Mouse (Mus musculus): ENCODE results near the gene Ezh1. TPM values are rescaled to one million over a fixed set of nuclear protein-coding genes. Genes with fewer than 3 reads are reported as not detected.
A peak's percentile ranks its signal among the peaks of the same experiment; 100 is the strongest.

Gene Ezh1
- polyA plus RNA-seq, 1 experiment from 2014 or later: 10.2 TPM

DNA sequence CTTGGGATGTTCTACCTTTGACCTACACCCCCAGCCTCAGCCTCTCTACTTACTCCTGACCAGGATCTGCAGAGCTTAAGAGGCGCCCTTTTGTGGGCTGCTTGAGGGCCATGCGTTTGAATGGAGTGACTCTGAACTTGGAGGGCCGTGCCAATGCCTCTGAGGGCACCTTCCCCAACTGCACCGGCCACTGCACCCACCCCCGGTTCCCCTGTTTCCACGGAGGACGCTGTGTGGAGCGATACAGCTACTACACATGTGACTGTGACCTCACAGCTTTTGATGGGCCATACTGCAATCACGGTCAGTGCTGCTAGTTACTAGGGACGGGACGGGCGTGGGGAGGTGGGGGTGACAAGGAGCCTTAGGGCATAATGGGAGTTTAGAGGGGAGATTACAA, 41.3 kb downstream of the Ezh1 start:
- H3K9ac ChIP-seq (ENCODE audit: low read depth, low read length): no peak overlapping the region
- WGBS (ENCODE audit: insufficient replicate concordance): 85% methylated on average over 12 of the region's 12 CpGs
- no peak for ATAC-seq (replicated peaks; ENCODE audit: insufficient number of reproducible peaks, low FRiP score, low TSS enrichment)

DNA sequence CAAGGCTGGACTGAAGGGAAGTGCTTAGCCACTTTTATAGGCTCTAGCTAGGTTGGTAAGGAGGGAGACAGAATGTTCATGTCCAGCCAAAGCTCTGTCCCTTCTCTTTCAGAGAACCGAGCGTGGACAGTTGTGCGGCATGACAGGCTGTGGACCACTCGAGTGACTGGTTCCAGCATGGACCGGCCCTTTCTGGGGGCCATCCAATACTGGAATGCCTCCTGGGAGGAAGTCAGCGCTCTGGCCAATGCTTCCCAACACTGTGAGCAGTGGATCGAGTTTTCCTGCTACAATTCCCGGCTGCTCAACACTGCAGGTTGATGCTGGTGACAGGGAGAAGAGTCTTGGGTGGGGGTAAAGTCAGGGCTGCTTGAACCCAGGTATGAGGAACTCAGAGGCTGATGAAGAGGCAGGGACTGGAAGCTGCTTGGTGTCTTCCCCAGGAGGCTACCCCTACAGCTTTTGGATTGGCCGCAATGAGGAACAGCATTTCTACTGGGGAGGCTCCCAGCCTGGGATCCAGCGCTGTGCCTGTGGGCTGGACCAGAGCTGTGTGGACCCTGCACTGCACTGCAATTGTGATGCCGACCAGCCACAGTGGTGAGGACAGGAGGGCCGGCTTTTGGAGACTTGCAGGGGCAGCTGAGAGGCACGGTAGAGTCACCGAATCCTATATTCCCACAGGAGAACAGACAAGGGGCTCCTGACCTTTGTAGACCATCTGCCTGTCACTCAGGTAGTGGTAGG, 43.3 kb downstream of the Ezh1 start:
- Histone ChIP-seq H3K4me1 (ENCODE audit: control insufficient read depth, insufficient read depth, low read length) (peaks cover under 1% of the 10 kb centered on the region; the same call in 1 of the 2 replicates), H3K9ac (ENCODE audit: low read depth, low read length) (no peak overlapping the region), H3K4me3 (ENCODE audit: low read depth, low read length) (no peak overlapping the region), H3K27ac (ENCODE audit: low read depth, low read length) (no peak overlapping the region), H3K27me3 (ENCODE audit: control insufficient read depth, insufficient read depth, low read length) (peaks cover 14% of the 10 kb centered on the region), H3K36me3 (ENCODE audit: control insufficient read depth, insufficient read depth, low read length) (no peaks in the 10 kb centered on the region), H3K9me3 (replicated peaks; ENCODE audit: control insufficient read depth, low read length) (no peaks in the 10 kb centered on the region), H3K4me2 (no peak overlapping the region)
- ATAC-seq (replicated peaks; ENCODE audit: insufficient number of reproducible peaks, low FRiP score, low TSS enrichment): no peak
- WGBS (ENCODE audit: insufficient replicate concordance): 70% methylated on average over 14 of the region's 14 CpGs

More for the DNA sequence above, 41.3 kb downstream of the Ezh1 start:
- Histone ChIP-seq H3K27me3 (ENCODE audit: control insufficient read depth, insufficient read depth, low read length) (0 out of 2 replicates have a peak, but pooled peaks cover 5% of the 10 kb centered on the region), H3K36me3 (ENCODE audit: control insufficient read depth, insufficient read depth, low read length) (no peaks in the 10 kb centered on the region), H3K4me3 (ENCODE audit: low read depth, low read length) (no peak overlapping the region), H3K9me3 (replicated peaks; ENCODE audit: control insufficient read depth, low read length) (no peaks in the 10 kb centered on the region), H3K4me1 (ENCODE audit: control insufficient read depth, insufficient read depth, low read length) (peaks cover 10% of the 10 kb centered on the region), H3K4me2 (no peak overlapping the region), H3K27ac (ENCODE audit: low read depth, low read length) (no peak overlapping the region)

DNA sequence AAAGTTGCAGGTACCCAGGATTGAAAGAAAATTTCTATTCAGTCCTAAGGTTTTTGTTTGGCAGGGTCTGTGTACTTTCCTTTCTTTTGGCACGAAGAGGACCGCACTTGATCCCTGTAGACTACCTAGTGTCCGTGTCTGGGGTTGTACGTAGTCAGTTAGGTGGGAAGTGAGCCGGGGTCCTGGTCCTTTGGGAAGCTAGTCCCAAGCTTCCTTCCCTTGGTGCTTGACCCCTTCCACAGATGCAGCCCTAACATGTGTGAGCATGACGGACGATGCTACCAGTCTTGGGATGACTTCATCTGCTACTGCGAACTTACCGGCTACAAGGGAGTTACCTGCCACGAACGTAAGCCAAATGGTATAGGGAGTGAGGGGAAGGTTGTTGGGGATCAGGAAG, 44.3 kb downstream of the Ezh1 start:
- WGBS (ENCODE audit: insufficient replicate concordance): 86% methylated on average over 11 of the region's 11 CpGs
- no peaks in the 10 kb centered on the region for H3K36me3 ChIP-seq (ENCODE audit: control insufficient read depth, insufficient read depth, low read length)
- H3K4me1 ChIP-seq (ENCODE audit: control insufficient read depth, insufficient read depth, low read length): peaks cover 4% of the 10 kb centered on the region; the same call in 1 of the 2 replicates
- H3K4me2 ChIP-seq: no peak overlapping the region
- H3K27ac ChIP-seq (ENCODE audit: low read depth, low read length): no peak overlapping the region
- no peaks in the 10 kb centered on the region for H3K9me3 ChIP-seq (replicated peaks; ENCODE audit: control insufficient read depth, low read length)
- peaks cover 24% of the 10 kb centered on the region for H3K27me3 ChIP-seq (ENCODE audit: control insufficient read depth, insufficient read depth, low read length)
- no peak overlapping the region for H3K9ac ChIP-seq (ENCODE audit: low read depth, low read length)
- H3K4me3 ChIP-seq (ENCODE audit: low read depth, low read length): no peak overlapping the region
- ATAC-seq (replicated peaks; ENCODE audit: insufficient number of reproducible peaks, low FRiP score, low TSS enrichment): no peak

DNA sequence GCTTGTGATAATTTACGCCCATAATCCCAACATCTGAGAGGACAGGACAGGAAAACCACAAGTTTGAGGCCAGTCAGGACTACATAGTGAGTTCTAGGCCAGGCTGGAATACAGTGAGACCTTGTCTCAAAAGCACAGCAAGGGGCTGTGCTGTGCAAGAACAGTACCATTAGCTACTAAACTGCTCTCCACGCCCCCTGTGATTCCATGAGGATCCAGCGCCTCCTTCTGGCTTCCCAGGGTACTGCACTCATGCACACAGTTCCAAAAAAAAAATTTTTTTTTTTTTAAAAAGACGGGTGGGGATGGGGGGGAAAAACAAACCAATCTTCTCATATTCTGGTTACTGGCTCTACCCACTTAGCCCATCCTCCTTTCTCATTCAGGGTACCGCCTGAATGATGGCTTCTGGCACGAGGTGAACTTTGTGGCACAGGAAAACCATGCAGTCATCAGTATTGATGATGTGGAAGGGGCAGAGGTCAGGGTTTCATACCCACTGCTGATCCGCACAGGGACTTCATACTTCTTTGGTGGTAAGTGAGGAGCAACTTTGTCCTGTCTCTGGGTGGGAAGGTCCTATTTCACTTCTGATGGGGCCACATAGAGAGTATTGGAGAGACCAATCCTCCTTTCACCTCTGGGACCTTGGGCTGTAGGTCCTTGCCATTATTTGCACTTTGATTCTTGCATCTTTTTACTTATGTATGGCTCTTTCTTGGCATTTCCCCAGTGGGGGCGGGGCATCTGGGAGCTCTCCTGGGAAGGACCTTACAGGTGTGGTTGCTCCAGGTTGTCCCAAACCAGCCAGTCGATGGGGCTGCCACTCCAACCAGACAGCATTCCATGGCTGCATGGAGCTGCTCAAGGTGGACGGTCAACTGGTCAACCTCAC, 45.2 kb downstream of the Ezh1 start:
- ATAC-seq (replicated peaks; ENCODE audit: insufficient number of reproducible peaks, low FRiP score, low TSS enrichment): no peak
- Histone ChIP-seq H3K9me3 (replicated peaks; ENCODE audit: control insufficient read depth, low read length) (no peaks in the 10 kb centered on the region), H3K27ac (ENCODE audit: low read depth, low read length) (no peak overlapping the region), H3K9ac (ENCODE audit: low read depth, low read length) (no peak overlapping the region), H3K36me3 (ENCODE audit: control insufficient read depth, insufficient read depth, low read length) (no peaks in the 10 kb centered on the region), H3K4me3 (ENCODE audit: low read depth, low read length) (no peak overlapping the region), H3K4me1 (ENCODE audit: control insufficient read depth, insufficient read depth, low read length) (peaks cover 8% of the 10 kb centered on the region; the same call in 1 of the 2 replicates), H3K27me3 (ENCODE audit: control insufficient read depth, insufficient read depth, low read length) (peaks cover 30% of the 10 kb centered on the region), H3K4me2 (no peak overlapping the region)
- WGBS (ENCODE audit: insufficient replicate concordance): 41% methylated on average over 10 of the region's 10 CpGs

DNA sequence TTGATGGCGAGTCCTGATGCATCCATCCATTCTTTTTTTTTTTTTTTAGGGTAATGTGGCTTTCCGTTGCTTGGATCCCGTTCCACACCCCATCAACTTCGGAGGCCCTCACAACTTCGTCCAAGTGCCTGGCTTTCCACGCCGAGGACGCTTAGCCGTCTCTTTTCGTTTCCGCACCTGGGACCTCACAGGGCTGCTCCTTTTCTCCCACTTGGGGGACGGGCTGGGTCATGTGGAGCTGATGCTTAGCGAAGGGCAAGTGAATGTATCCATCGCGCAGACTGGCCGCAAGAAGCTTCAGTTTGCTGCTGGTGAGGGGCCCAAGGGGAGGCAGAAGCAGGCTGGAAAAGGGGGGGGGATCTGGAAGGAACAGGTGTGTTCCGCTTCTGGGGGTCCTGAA, 46.0 kb downstream of the Ezh1 start:
- H3K36me3 ChIP-seq (ENCODE audit: control insufficient read depth, insufficient read depth, low read length): no peaks in the 10 kb centered on the region
- peaks cover 9% of the 10 kb centered on the region for H3K4me1 ChIP-seq (ENCODE audit: control insufficient read depth, insufficient read depth, low read length)
- H3K9me3 ChIP-seq (replicated peaks; ENCODE audit: control insufficient read depth, low read length): no peaks in the 10 kb centered on the region
- H3K4me2 ChIP-seq: no peak overlapping the region
- no peak overlapping the region for H3K9ac ChIP-seq (ENCODE audit: low read depth, low read length)
- no peak overlapping the region for H3K27ac ChIP-seq (ENCODE audit: low read depth, low read length)
- WGBS (ENCODE audit: insufficient replicate concordance): 72% methylated on average over 17 of the region's 17 CpGs
- no peak for ATAC-seq (replicated peaks; ENCODE audit: insufficient number of reproducible peaks, low FRiP score, low TSS enrichment)
- peaks cover 36% of the 10 kb centered on the region for H3K27me3 ChIP-seq (ENCODE audit: control insufficient read depth, insufficient read depth, low read length)
- no peak overlapping the region for H3K4me3 ChIP-seq (ENCODE audit: low read depth, low read length)

DNA sequence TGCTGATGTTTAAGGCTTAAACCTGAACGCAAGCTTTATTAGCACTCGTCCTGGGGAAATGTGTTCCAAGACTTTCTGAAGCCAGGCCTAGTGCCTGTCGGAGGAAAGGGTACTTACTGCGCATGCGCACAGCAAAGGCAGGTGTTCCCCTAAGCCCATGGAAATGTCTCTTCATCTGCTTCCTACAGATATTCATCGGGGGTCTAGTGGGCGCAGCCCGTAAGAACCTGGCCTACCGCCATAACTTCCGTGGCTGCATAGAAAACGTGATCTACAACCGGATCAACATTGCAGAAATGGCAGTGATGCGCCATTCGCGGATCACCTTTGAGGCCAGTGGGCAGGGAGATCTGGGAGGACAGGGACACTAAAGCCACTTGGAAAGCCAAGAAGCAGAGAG, 47.0 kb downstream of the Ezh1 start:
- Histone ChIP-seq H3K9ac (ENCODE audit: low read depth, low read length) (no peak overlapping the region), H3K4me2 (no peak overlapping the region), H3K27ac (ENCODE audit: low read depth, low read length) (no peak overlapping the region), H3K9me3 (replicated peaks; ENCODE audit: control insufficient read depth, low read length) (no peaks in the 10 kb centered on the region), H3K36me3 (ENCODE audit: control insufficient read depth, insufficient read depth, low read length) (no peaks in the 10 kb centered on the region), H3K27me3 (ENCODE audit: control insufficient read depth, insufficient read depth, low read length) (peaks cover 38% of the 10 kb centered on the region), H3K4me3 (ENCODE audit: low read depth, low read length) (no peak overlapping the region), H3K4me1 (ENCODE audit: control insufficient read depth, insufficient read depth, low read length) (peaks cover 12% of the 10 kb centered on the region)
- WGBS (ENCODE audit: insufficient replicate concordance): 79% methylated on average over 15 of the region's 15 CpGs
- no peak for ATAC-seq (replicated peaks; ENCODE audit: insufficient number of reproducible peaks, low FRiP score, low TSS enrichment)

DNA sequence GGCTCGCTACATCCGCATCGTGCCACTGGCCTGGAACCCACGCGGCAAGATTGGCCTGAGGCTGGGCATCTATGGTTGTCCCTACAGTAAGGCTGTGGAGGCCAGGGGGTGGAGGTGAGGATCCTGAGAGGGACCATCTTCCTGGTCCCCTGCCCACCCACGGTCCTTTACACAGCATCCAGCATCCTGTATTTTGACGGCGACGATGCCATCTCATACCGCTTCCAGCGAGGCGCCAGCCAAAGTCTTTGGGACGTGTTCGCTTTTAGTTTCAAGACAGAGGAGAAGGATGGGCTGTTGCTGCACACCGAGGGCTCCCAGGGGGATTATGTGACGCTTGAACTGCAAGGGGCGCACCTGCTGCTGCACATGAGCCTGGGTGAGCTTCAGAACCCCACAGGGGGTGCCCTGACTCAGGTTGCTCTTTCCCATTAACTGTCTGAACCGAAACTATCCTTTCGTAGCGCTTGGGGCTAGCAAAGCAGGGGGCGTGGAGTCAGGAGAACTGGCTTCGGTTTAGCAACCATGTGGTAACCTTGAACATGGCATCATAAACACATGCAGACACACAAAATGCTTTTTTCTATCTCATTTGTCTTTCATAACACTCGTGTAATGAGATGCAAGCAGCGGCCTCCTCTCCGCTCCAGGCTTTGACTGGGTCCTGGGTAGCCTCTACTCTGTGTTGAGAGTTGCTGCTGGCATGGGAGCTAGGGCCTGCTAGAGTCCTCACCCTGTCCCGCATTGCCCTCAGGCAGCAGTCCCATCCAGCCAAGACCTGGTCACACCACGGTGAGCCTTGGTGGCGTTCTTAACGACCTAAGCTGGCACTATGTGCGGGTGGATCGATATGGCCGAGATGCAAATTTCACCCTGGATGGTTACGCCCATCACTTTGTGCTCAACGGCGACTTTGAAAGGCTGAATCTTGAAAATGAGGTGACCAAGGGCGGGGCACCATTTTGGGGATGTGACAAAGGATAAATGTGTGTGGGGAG, 47.9 kb downstream of the Ezh1 start:
- ATAC-seq (replicated peaks; ENCODE audit: insufficient number of reproducible peaks, low FRiP score, low TSS enrichment): no peak
- WGBS (ENCODE audit: insufficient replicate concordance): 52% methylated on average over 36 of the region's 36 CpGs
- peaks cover 40% of the 10 kb centered on the region for H3K27me3 ChIP-seq (ENCODE audit: control insufficient read depth, insufficient read depth, low read length)
- no peak overlapping the region for H3K9ac ChIP-seq (ENCODE audit: low read depth, low read length)
- peaks cover 22% of the 10 kb centered on the region for H3K4me1 ChIP-seq (ENCODE audit: control insufficient read depth, insufficient read depth, low read length)
- peak overlapping the region; percentile 40 for H3K4me2 ChIP-seq
- no peaks in the 10 kb centered on the region for H3K9me3 ChIP-seq (replicated peaks; ENCODE audit: control insufficient read depth, low read length)
- no peak overlapping the region for H3K4me3 ChIP-seq (ENCODE audit: low read depth, low read length)
- no peaks in the 10 kb centered on the region for H3K36me3 ChIP-seq (ENCODE audit: control insufficient read depth, insufficient read depth, low read length)
- H3K27ac ChIP-seq (ENCODE audit: low read depth, low read length): no peak overlapping the region

Data from heart, embryonic 11.5 days (tissue).